Mouse (Mus musculus): ENCODE measurements at regions not wholly inside any gene's neighbourhood (a gene's known extent, or its start where the extent isn't known, plus 50 kb on each side); places are given as distances from the start of the nearest gene placed in this dataset.
"Not testable (repeated sequence)": the region's sequence is repeated elsewhere in the genome, so short reads cannot be mapped to it uniquely, and the experiment has no call there.

GRCm38 (mm10) chr14:76746282-76746681 is 189.6 kb upstream of the Serp2 start:
- no peak for DNase-seq

GRCm38 (mm10) chr14:76744674-76745433 is 188.2 kb upstream of the Serp2 start:
- no peak for DNase-seq

GRCm38 (mm10) chr14:76742297-76742696 is 185.6 kb upstream of the Serp2 start:
- DNase-seq: no peak

GRCm38 (mm10) chr14:76739836-76740597 is 183.3 kb upstream of the Serp2 start:
- peak; percentile 82 to 85 for DNase-seq

- no peak for DNase-seq
Measured at GRCm38 (mm10) chr14:76735997-76736396, 179.3 kb upstream of the Serp2 start.

GRCm38 (mm10) chr14:76735107-76735506 is 178.4 kb upstream of the Serp2 start:
- DNase-seq: no peak

- DNase-seq: no peak
Measured at GRCm38 (mm10) chr14:76733258-76733823, 176.7 kb upstream of the Serp2 start.

GRCm38 (mm10) chr14:76731096-76731986 is 174.7 kb upstream of the Serp2 start:
- DNase-seq: peak; percentile 23 to 25

- DNase-seq: no peak
Measured at GRCm38 (mm10) chr14:76725844-76726243, 169.2 kb upstream of the Serp2 start.

GRCm38 (mm10) chr14:76725231-76725630 is 168.5 kb upstream of the Serp2 start:
- not testable (repeated sequence) for DNase-seq

GRCm38 (mm10) chr14:76724826-76725225 is 168.1 kb upstream of the Serp2 start:
- DNase-seq: no peak

- DNase-seq: no peak
Measured at GRCm38 (mm10) chr14:76724395-76724794, 167.7 kb upstream of the Serp2 start.

GRCm38 (mm10) chr14:76723551-76723950 is 166.9 kb upstream of the Serp2 start:
- no peak for DNase-seq

GRCm38 (mm10) chr14:76722297-76722696 is 165.6 kb upstream of the Serp2 start:
- no peak for DNase-seq

- no peak for DNase-seq
Measured at GRCm38 (mm10) chr14:76721751-76722150, 165.1 kb upstream of the Serp2 start.

- DNase-seq: no peak
Measured at GRCm38 (mm10) chr14:76717081-76717480, 160.4 kb upstream of the Serp2 start.

- no peak for DNase-seq
Measured at GRCm38 (mm10) chr14:76714727-76715126, 158.0 kb upstream of the Serp2 start.

GRCm38 (mm10) chr14:76713946-76714345 is 157.3 kb upstream of the Serp2 start:
- DNase-seq: no peak

GRCm38 (mm10) chr14:76708728-76709127 is 152.0 kb upstream of the Serp2 start:
- DNase-seq: no peak

GRCm38 (mm10) chr14:76703373-76703764 is 146.7 kb upstream of the Serp2 start:
- DNase-seq: no peak

GRCm38 (mm10) chr14:76702709-76703372 is 146.2 kb upstream of the Serp2 start:
- no peak for DNase-seq

All from cerebellum, postnatal 36 days (tissue).